Mouse (Mus musculus): Measurements from ENCODE around the gene Ak1. TPM values are rescaled to one million over a fixed set of nuclear protein-coding genes. Genes with fewer than 3 reads are reported as not detected.

Ak1 gene
- polyA plus RNA-seq, 1 experiment = 0.63 TPM

GRCm38 (mm10) chr2:32590224-32590623, 31.3 kb upstream of the Ak1 start:
- no peak for TF ChIP-seq GATA1 (IDR thresholded peaks at IDR 0.05; ENCODE audit: low read length)

GRCm38 (mm10) chr2:32591249-32591648, 30.3 kb upstream of the Ak1 start:
- TF ChIP-seq GATA1 (IDR thresholded peaks at IDR 0.05; ENCODE audit: low read length) = no peak

GRCm38 (mm10) chr2:32596725-32597124, 24.8 kb upstream of the Ak1 start:
- no peak for TF ChIP-seq GATA1 (IDR thresholded peaks at IDR 0.05; ENCODE audit: low read length)

GRCm38 (mm10) chr2:32597248-32597647, 24.3 kb upstream of the Ak1 start:
- no peak for TF ChIP-seq GATA1 (IDR thresholded peaks at IDR 0.05; ENCODE audit: low read length)

- TF ChIP-seq GATA1 (IDR thresholded peaks at IDR 0.05; ENCODE audit: low read length) = no peak
These were observed 23.9 kb upstream of the Ak1 start for GRCm38 (mm10) chr2:32597699-32598098.

- TF ChIP-seq GATA1 (IDR thresholded peaks at IDR 0.05; ENCODE audit: low read length) = no peak
These were observed 23.1 kb upstream of the Ak1 start for GRCm38 (mm10) chr2:32598506-32598905.

- TF ChIP-seq GATA1 (IDR thresholded peaks at IDR 0.05; ENCODE audit: low read length) = no peak
These were observed 22.1 kb upstream of the Ak1 start, which contains the start of gene St6galnac6 for GRCm38 (mm10) chr2:32599409-32599808. TSS of gene St6galnac6 (plus strand) at chr2:32599709.

GRCm38 (mm10) chr2:32601417-32602065, 20.0 kb upstream of the Ak1 start:
- TF ChIP-seq GATA1 (IDR thresholded peaks at IDR 0.05; ENCODE audit: low read length) = no peak

- TF ChIP-seq GATA1 (IDR thresholded peaks at IDR 0.05; ENCODE audit: low read length) = no peak
These were observed 18.9 kb upstream of the Ak1 start for GRCm38 (mm10) chr2:32602600-32603054.

- TF ChIP-seq GATA1 (IDR thresholded peaks at IDR 0.05; ENCODE audit: low read length) = no peak
These were observed 16.9 kb upstream of the Ak1 start for GRCm38 (mm10) chr2:32604631-32605030.

GRCm38 (mm10) chr2:32606161-32607142, 15.1 kb upstream of the Ak1 start:
- no peak for TF ChIP-seq GATA1 (IDR thresholded peaks at IDR 0.05; ENCODE audit: low read length)

- no peak for TF ChIP-seq GATA1 (IDR thresholded peaks at IDR 0.05; ENCODE audit: low read length)
These were observed 14.2 kb upstream of the Ak1 start for GRCm38 (mm10) chr2:32607262-32607947.

- no peak for TF ChIP-seq GATA1 (IDR thresholded peaks at IDR 0.05; ENCODE audit: low read length)
These were observed 13.3 kb upstream of the Ak1 start for GRCm38 (mm10) chr2:32608141-32608777.

GRCm38 (mm10) chr2:32608778-32609435, 12.7 kb upstream of the Ak1 start:
- no peak for TF ChIP-seq GATA1 (IDR thresholded peaks at IDR 0.05; ENCODE audit: low read length)
